Mouse (Mus musculus): ENCODE data around the gene Fer.
A peak's percentile ranks its signal among the peaks of the same experiment; 100 is the strongest.

The Fer gene

GRCm38 (mm10) chr17:64096811-64097210 lies 233.9 kb downstream of the Fer start:
- DNase-seq, result no peak

- DNase-seq, result no peak
Measured at GRCm38 (mm10) chr17:64097788-64098359, 235.0 kb downstream of the Fer start.

GRCm38 (mm10) chr17:64099395-64100171 lies 236.7 kb downstream of the Fer start:
- no peak for DNase-seq

GRCm38 (mm10) chr17:64100172-64100510 lies 237.3 kb downstream of the Fer start:
- DNase-seq, result no peak

GRCm38 (mm10) chr17:64108773-64109172 lies 245.9 kb downstream of the Fer start:
- DNase-seq, result no peak

GRCm38 (mm10) chr17:64109871-64110270 lies 247.0 kb downstream of the Fer start:
- no peak for DNase-seq

- DNase-seq, result no peak
Measured at GRCm38 (mm10) chr17:64113625-64114024, 250.8 kb downstream of the Fer start.

GRCm38 (mm10) chr17:64116762-64117161 lies 253.9 kb downstream of the Fer start:
- DNase-seq, result no peak

GRCm38 (mm10) chr17:64119697-64120288 lies 256.9 kb downstream of the Fer start:
- DNase-seq, result no peak

- DNase-seq, result no peak
Measured at GRCm38 (mm10) chr17:64122556-64122955, 259.7 kb downstream of the Fer start.

GRCm38 (mm10) chr17:64123732-64124131 lies 260.9 kb downstream of the Fer start:
- no peak for DNase-seq

GRCm38 (mm10) chr17:64126904-64127303 lies 264.0 kb downstream of the Fer start:
- peak; percentile 32 for DNase-seq

GRCm38 (mm10) chr17:64129750-64130149 lies 266.9 kb downstream of the Fer start:
- no peak for DNase-seq

- no peak for DNase-seq
Measured at GRCm38 (mm10) chr17:64130356-64130755, 267.5 kb downstream of the Fer start.

GRCm38 (mm10) chr17:64132183-64132582 lies 269.3 kb downstream of the Fer start:
- no peak for DNase-seq

GRCm38 (mm10) chr17:64135941-64136650 lies 273.2 kb downstream of the Fer start:
- DNase-seq, result no peak

GRCm38 (mm10) chr17:64138036-64138717 lies 275.3 kb downstream of the Fer start:
- no peak for DNase-seq

- no peak for DNase-seq
Measured at GRCm38 (mm10) chr17:64139231-64139915, 276.5 kb downstream of the Fer start.

GRCm38 (mm10) chr17:64140063-64140850 lies 277.4 kb downstream of the Fer start:
- DNase-seq, result no peak

- no peak for DNase-seq
Measured at GRCm38 (mm10) chr17:64141856-64142255, 279.0 kb downstream of the Fer start.

GRCm38 (mm10) chr17:64146409-64146808 lies 283.5 kb downstream of the Fer start:
- no peak for DNase-seq

- no peak for DNase-seq
Measured at GRCm38 (mm10) chr17:64150717-64151116, 287.9 kb downstream of the Fer start.

All from kidney, adult 11 months (tissue).